Mouse (Mus musculus): ENCODE data around the gene Fbrs.

GRCm38 (mm10) chr7:127474378-127475070 lies 4.5 kb upstream of the Fbrs start:
- TF ChIP-seq HCFC1 (IDR thresholded peaks at IDR 0.05; ENCODE audit: borderline replicate concordance, insufficient read depth, low read length) (no peak), ZC3H11A (IDR thresholded peaks at IDR 0.05; ENCODE audit: borderline replicate concordance, low read depth, low read length) (no peak), MAFK (IDR thresholded peaks at IDR 0.05; ENCODE audit: insufficient read depth, low read depth, low read length) (no peak)
